Mouse (Mus musculus) myocyte (in vitro differentiated cells): ENCODE results near the gene Polr3c. TPM values are rescaled to one million over a fixed set of nuclear protein-coding genes. Genes with fewer than 3 reads are reported as not detected.

Experiments
- H3K27me3 ChIP-seq: one replicate; pipeline ENCODE4 v1.6.1; 2011; ENCODE audit not compliant: control insufficient read depth, insufficient read depth, insufficient read length
- H3K36me3 ChIP-seq: one replicate; pipeline ENCODE4 v1.6.1; 2011; ENCODE audit not compliant: control insufficient read depth, insufficient read depth
- H3K4me2 ChIP-seq: one replicate; pipeline ENCODE4 v1.6.1; 2011; ENCODE audit warnings: low read depth, control low read depth
- H3K4me3 ChIP-seq: one replicate; pipeline ENCODE4 v1.5.1; 2011; ENCODE audit warnings: mild to moderate bottlenecking, control low read depth, moderate library complexity
- H3K79me2 ChIP-seq: one replicate; pipeline ENCODE4 v1.6.1; 2011; ENCODE audit not compliant: control insufficient read depth, insufficient read depth
- H3ac ChIP-seq: one replicate; pipeline ENCODE4 v1.6.1; 2011; ENCODE audit not compliant: control insufficient read depth, insufficient read length
- CEBPB ChIP-seq: IDR thresholded peaks from 2 replicates; pipeline ENCODE4 v1.6.1; 2011; ENCODE audit warnings: mild to moderate bottlenecking, moderate library complexity; ENCODE audit not compliant: poor library complexity, insufficient read depth, severe bottlenecking
- E2F4 ChIP-seq: IDR thresholded peaks from one replicate; pipeline ENCODE4 v1.6.1; 2011; ENCODE audit warnings: mild to moderate bottlenecking, control low read depth, moderate library complexity; ENCODE audit not compliant: insufficient read depth
- MAX ChIP-seq: IDR thresholded peaks from one replicate; pipeline ENCODE4 v1.6.1; 2011; ENCODE audit warnings: low read depth, mild to moderate bottlenecking, control low read depth
- MYOD1 ChIP-seq, 3 experiments: IDR thresholded peaks; one replicate each; pipeline ENCODE4 v1.6.1; 2011; ENCODE audit warnings: control low read depth in 2 of 3, low read depth in 2 of 3, mild to moderate bottlenecking in 2 of 3, moderate library complexity in 1 of 3; ENCODE audit not compliant: insufficient read length in 2 of 3, control insufficient read depth in 1 of 3
- MYOG ChIP-seq, 3 experiments: IDR thresholded peaks; one replicate each; pipeline ENCODE4 v1.6.1; 2011; ENCODE audit warnings: control low read depth in 2 of 3, low read depth in 2 of 3, mild to moderate bottlenecking in 2 of 3; ENCODE audit not compliant: insufficient read length in 2 of 3, control insufficient read depth in 1 of 3, insufficient read depth in 1 of 3
- POLR2A ChIP-seq: IDR thresholded peaks from one replicate; pipeline ENCODE4 v1.6.1; 2011; ENCODE audit warnings: low read depth, mild to moderate bottlenecking, control low read depth, moderate library complexity; ENCODE audit not compliant: insufficient read length
- POLR2AphosphoS2 ChIP-seq: IDR thresholded peaks from one replicate; pipeline ENCODE4 v1.6.1; 2011; ENCODE audit warnings: low read depth, control low read depth; ENCODE audit not compliant: insufficient read length
- REST ChIP-seq: IDR thresholded peaks from one replicate; pipeline ENCODE4 v1.6.1; 2011; ENCODE audit warnings: mild to moderate bottlenecking, control low read depth, moderate library complexity; ENCODE audit not compliant: insufficient read depth, insufficient read length
- SRF ChIP-seq: IDR thresholded peaks from one replicate; pipeline ENCODE4 v1.6.1; 2011; ENCODE audit warnings: low read depth; ENCODE audit not compliant: control insufficient read depth, insufficient read length
- TCF12 ChIP-seq: IDR thresholded peaks from one replicate; pipeline ENCODE4 v1.6.1; 2011; ENCODE audit warnings: mild to moderate bottlenecking, control low read depth; ENCODE audit not compliant: poor library complexity, insufficient read depth, severe bottlenecking
- TCF3 ChIP-seq: IDR thresholded peaks from one replicate; pipeline ENCODE4 v1.6.1; 2011; ENCODE audit warnings: low read depth, control low read depth; ENCODE audit not compliant: insufficient read length
- USF1 ChIP-seq: IDR thresholded peaks from one replicate; pipeline ENCODE4 v1.6.1; 2011; ENCODE audit warnings: low read depth, mild to moderate bottlenecking, control low read depth, moderate library complexity
- polyA plus RNA-seq: library from polyadenylated mRNA; unstranded; fragments of >200 nt; fragmentation: generic; extraction: Trizol; gene quantifications from one replicate; pipeline ENCODE4 v1.2.1, GENCODE M21; 2012; ENCODE audit warnings: missing spikeins

Polr3c gene
- polyA plus RNA-seq, 1 experiment: 46.6 TPM

DNA sequence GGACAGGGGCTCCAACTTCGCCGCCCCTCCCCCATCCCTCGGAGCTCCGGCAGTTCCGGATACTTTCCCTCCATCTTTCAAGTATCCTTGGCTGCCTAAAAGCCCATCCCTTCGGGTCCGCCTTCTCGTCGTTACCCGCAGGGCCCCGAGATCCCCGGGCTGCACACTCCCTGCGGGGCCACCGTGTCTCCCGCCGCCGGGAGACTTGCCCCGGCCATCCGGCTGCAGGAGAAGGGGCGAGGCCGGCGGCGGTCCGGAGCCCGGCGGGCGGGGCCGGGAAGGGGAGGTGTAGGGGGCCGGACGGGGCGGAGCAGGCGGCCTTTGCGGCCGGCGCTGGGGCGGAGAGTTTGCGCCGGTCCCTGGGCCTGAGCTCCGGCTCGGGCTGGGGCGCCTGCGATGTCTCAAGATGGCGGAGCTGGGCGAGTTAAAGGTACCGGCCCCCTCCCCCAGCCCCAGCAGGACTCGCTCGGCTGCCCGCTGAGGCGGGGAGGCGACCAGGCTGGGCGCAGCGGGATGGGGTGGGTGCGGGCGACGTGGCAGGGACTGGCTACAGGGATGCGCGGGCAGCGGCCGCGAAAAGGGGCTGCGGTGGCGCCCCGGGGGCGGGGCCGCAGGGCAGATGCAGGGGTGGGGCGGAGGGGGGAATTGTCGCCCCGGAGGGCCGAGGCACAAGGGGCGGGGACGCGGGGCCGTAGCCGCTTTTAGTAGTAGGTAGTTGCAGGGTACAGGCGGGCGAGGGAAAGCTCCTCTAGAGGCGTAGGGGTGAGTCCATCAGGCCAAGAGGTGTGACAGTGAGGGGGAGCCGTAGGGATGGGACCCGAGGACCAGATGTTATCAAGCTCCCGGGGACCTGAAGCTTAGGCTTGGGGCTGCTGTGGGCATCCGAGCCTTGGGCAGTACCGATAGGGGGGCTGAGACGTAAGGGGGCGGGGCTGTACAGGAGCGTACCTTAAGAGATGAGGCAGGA, 30.4 kb downstream of the Polr3c start:
- H3K27me3 ChIP-seq: no peaks in the 10 kb centered on the region
- TF ChIP-seq SRF (no peak), TCF12 (no peak), POLR2A (peak; percentile 57), MAX (no peak), MYOD1 (IDR thresholded peaks at IDR 0.05; ENCODE audit: control insufficient read depth in 1 of 3, insufficient read length in 2 of 3, low read depth in 2 of 3) (peak in 1 of 3 experiments; percentile 4), POLR2AphosphoS2 (peak; percentile 51)
- H3K4me2 ChIP-seq: peak overlapping the region; percentile 88
- H3K36me3 ChIP-seq: peaks cover 13% of the 10 kb centered on the region
- H3ac ChIP-seq: peak overlapping the region; percentile 37
- H3K4me3 ChIP-seq: peak overlapping the region; percentile 83
- peaks cover 9% of the 10 kb centered on the region for H3K79me2 ChIP-seq

DNA sequence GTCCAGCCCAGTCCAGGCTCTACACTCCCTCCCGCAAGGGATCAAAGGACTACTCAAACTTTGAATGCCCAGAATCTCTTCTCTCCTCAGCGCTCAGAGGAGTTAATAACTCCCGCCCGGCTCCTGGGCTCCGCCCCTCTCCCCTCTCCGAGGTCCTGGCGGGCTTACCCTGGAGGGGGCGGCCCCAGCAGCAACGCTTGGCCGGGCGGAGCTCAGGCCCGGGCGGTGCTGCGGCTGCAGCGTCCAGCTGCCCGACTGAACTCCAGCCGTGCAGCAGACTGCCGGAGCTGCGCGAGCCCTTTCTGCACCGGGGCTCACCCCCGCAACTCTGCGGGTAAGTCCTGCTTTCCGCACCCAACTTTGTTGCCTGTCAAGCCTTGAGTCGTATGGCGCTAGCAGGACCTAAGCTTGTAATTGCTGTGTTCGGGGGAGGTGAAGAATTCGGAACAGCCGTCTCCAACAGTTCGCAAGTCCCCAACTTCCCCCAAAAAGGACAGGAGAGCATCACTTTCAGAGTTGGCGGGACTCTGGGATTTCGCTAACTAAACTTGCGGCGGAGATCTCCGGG, 31.1 kb downstream of the Polr3c start, which contains the start of gene Pias3:
TSS of gene Pias3 (plus strand) at position 187 of the 568 bp plus-strand sequence.
- TF ChIP-seq MYOD1 (IDR thresholded peaks at IDR 0.05; ENCODE audit: control insufficient read depth in 1 of 3, insufficient read length in 2 of 3, low read depth in 2 of 3): peak in 1 of 3 experiments; percentile 50
- TF ChIP-seq E2F4: peak; percentile 64
- no peak for TF ChIP-seq TCF3
- TF ChIP-seq CEBPB: no peak
- no peak for TF ChIP-seq TCF12
- TF ChIP-seq POLR2AphosphoS2: peak; percentile 69
- peak; percentile 75 for TF ChIP-seq POLR2A
- TF ChIP-seq MYOG (IDR thresholded peaks at IDR 0.05; ENCODE audit: control insufficient read depth in 1 of 3, insufficient read depth in 1 of 3, insufficient read length in 2 of 3, low read depth in 2 of 3): peak in 2 of 3 experiments; percentile 10 to 62
- TF ChIP-seq USF1: no peak
- H3K4me2 ChIP-seq: peak within 1 kb of the TSS; percentile 68

DNA sequence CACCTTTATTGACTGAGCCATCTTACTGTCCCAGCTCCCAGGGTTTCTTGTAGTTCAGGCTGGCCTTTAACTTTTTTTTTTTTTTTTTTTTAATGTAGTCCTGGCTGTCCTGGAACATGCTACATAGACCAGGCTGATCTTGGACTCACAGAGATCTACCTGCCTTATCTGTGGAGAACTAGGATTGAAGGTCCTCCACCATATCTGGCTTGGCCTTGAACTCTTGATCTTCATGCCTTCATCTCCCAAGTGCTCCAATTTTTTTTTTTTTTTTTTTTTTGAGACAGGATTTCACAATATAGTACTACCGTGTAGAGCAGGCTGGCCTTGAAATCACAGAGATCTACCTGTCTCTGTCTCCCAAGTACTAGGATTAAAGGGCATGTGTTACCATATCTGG, 33.8 kb downstream of the Polr3c start:
- no peak overlapping the region for H3K4me2 ChIP-seq
- H3K36me3 ChIP-seq: no peaks in the 10 kb centered on the region
- no peaks in the 10 kb centered on the region for H3K27me3 ChIP-seq
- no peak overlapping the region for H3ac ChIP-seq
- peaks cover 9% of the 10 kb centered on the region for H3K79me2 ChIP-seq
- H3K4me3 ChIP-seq: no peak overlapping the region
- TF ChIP-seq POLR2A (no peak), TCF12 (no peak), REST (no peak), E2F4 (no peak), MYOD1 (IDR thresholded peaks at IDR 0.05; ENCODE audit: control insufficient read depth in 1 of 3, insufficient read length in 2 of 3, low read depth in 2 of 3) (no peak), MYOG (IDR thresholded peaks at IDR 0.05; ENCODE audit: control insufficient read depth in 1 of 3, insufficient read depth in 1 of 3, insufficient read length in 2 of 3, low read depth in 2 of 3) (no peak), MAX (no peak)

More for the DNA sequence above, 31.1 kb downstream of the Polr3c start, which contains the start of gene Pias3:
- Histone ChIP-seq H3K36me3 (peaks cover 5% of the 10 kb centered on the region), H3K27me3 (no peaks in the 10 kb centered on the region), H3ac (peak within 1 kb of the TSS; percentile 37), H3K79me2 (peaks cover 9% of the 10 kb centered on the region), H3K4me3 (peak within 1 kb of the TSS; percentile 83)

DNA sequence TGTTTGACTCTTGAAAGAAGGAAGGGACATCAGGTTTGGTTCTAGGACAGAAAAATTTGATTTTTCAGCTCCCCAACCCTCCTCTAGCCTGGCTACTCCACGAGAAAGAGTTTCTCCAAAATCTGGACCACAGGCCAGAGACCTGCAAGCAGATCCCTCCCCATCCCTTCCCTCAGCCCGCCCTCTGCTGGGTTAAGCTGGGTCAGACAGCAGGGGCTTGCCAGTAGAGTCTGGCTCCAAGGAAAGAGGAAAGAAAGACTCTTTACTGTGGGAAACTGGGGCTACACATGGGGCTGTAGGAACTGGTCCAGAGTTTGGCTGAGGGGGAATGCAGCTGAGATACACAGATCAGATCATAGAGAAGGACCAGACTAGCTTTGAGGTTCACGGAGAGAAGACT, 34.9 kb downstream of the Polr3c start:
- TF ChIP-seq TCF3: no peak
- no peak for TF ChIP-seq TCF12
- TF ChIP-seq SRF: no peak
- no peak for TF ChIP-seq USF1
- no peak for TF ChIP-seq CEBPB
- no peak for TF ChIP-seq E2F4
- no peak for TF ChIP-seq REST
- no peak for TF ChIP-seq MAX
- TF ChIP-seq MYOG (IDR thresholded peaks at IDR 0.05; ENCODE audit: control insufficient read depth in 1 of 3, insufficient read depth in 1 of 3, insufficient read length in 2 of 3, low read depth in 2 of 3): no peak
- TF ChIP-seq POLR2A: no peak
- no peak for TF ChIP-seq POLR2AphosphoS2
- TF ChIP-seq MYOD1 (IDR thresholded peaks at IDR 0.05; ENCODE audit: control insufficient read depth in 1 of 3, insufficient read length in 2 of 3, low read depth in 2 of 3): no peak
- no peak overlapping the region for H3K4me3 ChIP-seq
- no peaks in the 10 kb centered on the region for H3K27me3 ChIP-seq
- H3ac ChIP-seq: no peak overlapping the region
- H3K4me2 ChIP-seq: no peak overlapping the region
- no peaks in the 10 kb centered on the region for H3K36me3 ChIP-seq
- peaks cover 2% of the 10 kb centered on the region for H3K79me2 ChIP-seq
